Mouse (Mus musculus): ENCODE data around the gene Ypel1. TPM values are rescaled to one million over a fixed set of nuclear protein-coding genes. Genes with fewer than 3 reads are reported as not detected.
A peak's percentile ranks its signal among the peaks of the same experiment; 100 is the strongest.

Ypel1 gene
- total RNA-seq (2022) = 10 to 100 TPM; 27.9 to 36.5 (median 29.8) TPM

DNA sequence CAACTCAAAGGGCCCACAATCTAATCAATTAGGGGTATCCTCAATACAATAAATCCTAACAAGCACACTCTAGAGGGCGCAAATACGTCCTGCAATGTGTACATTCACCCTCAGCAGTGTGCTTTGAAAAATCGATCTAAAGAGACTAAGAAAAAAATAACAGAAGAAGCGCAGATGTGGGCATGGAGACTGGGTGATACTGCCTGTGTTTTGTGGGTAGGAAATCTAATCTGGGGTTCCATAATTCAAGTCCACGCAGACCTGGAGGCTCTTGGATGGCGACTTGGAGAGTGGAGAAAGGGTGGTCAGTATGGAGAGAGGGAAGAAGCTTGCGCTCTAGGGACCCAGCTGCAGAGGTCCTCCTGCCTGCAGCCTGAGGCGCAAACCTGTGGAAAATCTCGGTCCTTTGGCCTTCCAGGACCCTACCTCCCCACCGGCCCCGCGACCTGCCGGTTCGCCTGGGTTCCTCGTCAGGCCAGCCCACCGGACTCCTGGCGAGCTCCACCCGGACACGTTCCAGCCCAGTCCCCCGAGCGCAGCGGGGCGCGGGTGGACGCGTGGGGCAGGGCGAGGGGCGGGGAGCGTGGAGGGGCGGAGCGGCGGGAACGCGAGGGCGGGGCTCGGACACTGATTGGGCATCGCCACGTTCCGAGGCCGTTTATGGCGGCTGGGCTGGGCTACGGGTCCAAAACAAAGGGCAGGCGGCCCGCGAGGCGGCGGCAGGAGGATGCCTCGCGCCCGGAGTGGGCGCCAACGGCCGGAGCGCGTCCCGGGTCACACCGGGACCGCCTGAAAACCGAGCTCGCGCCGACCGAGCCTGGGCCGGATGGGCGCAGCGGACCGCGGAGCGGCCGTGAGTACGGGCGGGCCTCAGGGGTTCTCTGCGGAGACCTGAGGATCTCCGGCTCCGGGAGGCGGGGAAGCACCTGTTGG, at the start of gene Ypel1:
TSS of gene Ypel1 (plus strand) at position 186 of the 933 bp plus-strand sequence.
- peak in 1 of 2 experiments; percentile 82 for DNase-seq (ENCODE audit: low spot score in 2 of 2)

- no peak for DNase-seq (ENCODE audit: low spot score in 2 of 2)
Observed at GRCm38 (mm10) chr16:17024469-17025148, 44.9 kb upstream of the Ypel1 start.

GRCm38 (mm10) chr16:17029971-17030695, 39.4 kb upstream of the Ypel1 start:
- DNase-seq (ENCODE audit: low spot score in 2 of 2) = no peak

DNA sequence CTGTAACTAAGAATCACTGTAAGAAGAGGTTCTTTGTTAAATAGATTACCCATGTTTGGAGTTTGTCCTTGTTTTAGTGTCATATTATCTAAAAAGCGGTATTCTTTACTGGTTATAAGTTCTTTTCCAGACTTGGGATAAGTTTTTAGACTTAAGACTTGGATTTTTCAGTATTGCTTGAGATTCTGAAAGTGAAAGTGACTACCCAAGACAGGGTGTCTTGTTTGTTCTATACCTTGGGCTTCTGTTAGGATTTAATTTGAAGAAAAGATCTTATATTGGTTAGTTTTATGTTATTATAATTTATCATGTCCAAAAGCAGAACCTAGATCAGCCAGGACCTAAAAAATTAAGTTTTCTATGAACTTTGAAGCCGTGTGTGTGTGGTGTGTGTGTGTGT, 35.7 kb upstream of the Ypel1 start:
- no peak for DNase-seq (ENCODE audit: low spot score in 2 of 2)

- no peak for DNase-seq (ENCODE audit: low spot score in 2 of 2)
Observed at GRCm38 (mm10) chr16:17040716-17041115, 28.8 kb upstream of the Ypel1 start.

GRCm38 (mm10) chr16:17041417-17041816, 28.1 kb upstream of the Ypel1 start:
- DNase-seq (ENCODE audit: low spot score in 2 of 2) = no peak

- DNase-seq (ENCODE audit: low spot score in 2 of 2) = no peak
Observed at GRCm38 (mm10) chr16:17044320-17044719, 25.2 kb upstream of the Ypel1 start.

DNA sequence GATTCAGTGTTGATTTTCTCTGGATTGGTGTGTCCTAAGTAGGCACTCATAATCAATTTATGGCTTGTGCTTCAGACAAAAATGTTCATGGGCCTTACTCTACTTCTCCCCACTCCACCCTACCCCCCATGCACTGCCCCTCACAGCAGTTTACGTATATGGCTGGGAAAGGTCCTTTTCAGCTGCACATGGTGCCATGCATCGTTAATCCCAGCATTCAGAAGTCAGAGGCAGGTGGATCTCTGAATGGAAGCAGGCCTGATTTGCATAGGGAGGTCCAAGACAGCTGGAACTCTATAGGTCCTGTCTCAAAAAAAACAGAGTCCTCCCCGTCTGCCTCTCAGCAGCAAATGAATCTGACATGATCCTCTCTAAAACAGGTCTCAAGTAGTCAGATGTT, 24.2 kb upstream of the Ypel1 start:
- no peak for DNase-seq (ENCODE audit: low spot score in 2 of 2)

- no peak for DNase-seq (ENCODE audit: low spot score in 2 of 2)
Observed at GRCm38 (mm10) chr16:17049886-17050285, 19.6 kb upstream of the Ypel1 start.

DNA sequence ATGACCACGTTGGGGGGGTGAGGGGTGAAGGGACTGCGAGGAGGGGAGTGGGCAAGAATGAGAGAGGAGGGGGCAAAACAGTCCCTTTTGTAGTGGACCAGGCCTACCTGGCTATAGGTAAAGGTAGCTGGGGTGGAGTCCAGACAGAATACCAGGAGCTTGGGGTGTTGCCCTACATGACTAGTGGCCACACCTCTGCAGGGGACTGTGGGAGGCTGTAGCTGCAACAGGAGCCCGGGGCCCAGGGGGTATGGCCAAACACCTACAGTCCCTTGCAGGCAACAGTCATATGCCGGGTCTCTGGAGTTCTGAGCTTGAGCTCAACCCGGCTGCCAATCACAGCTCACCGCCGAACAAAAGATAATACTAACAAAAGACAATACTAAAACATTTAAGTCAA, 17.4 kb upstream of the Ypel1 start:
- DNase-seq (ENCODE audit: low spot score in 2 of 2) = no peak

DNA sequence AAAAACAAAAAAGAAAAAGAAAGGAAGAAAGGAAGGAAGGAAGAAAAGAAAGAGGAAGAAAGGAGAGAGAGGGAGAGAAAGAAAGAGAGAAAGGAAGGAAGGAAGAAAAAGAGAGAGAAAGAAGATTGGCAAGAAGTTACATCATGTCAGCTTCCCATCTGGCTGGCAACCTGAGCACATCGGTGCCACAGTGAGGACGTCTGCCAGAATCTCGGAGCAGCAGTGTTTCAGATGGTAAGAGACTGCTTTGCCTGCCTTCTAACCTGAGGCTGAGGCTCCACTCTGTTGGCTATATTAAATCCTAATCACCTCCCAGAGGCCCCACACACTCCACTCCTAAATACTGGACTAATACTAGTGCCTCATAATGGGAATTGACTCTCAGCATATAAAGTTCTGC, 15.6 kb upstream of the Ypel1 start:
- no peak for DNase-seq (ENCODE audit: low spot score in 2 of 2)

GRCm38 (mm10) chr16:17055584-17055983, 13.9 kb upstream of the Ypel1 start:
- DNase-seq (ENCODE audit: low spot score in 2 of 2) = peak; percentile 67 to 72

DNA sequence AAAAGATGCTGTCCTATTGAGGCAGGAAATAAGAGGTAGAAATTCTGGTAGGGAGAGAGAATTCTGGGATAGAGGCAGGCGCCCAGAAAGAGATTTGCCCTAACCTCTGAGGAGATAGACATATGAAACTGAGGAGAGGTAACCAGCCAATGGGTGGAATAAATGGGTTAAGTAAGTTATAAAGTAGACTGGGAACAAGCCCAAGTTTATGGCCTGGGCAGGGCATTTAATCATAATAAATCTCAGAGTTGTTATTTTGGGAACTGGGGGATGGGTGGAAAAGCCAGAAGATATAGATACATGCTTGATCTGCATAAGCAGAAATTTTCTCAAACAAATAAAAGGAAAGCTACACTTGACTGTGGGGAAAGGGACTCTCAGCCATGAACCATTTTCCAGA, 7.2 kb upstream of the Ypel1 start:
- DNase-seq (ENCODE audit: low spot score in 2 of 2) = no peak

GRCm38 (mm10) chr16:17067552-17067951, 1.9 kb upstream of the Ypel1 start:
- DNase-seq (ENCODE audit: low spot score in 2 of 2) = no peak

GRCm38 (mm10) chr16:17070716-17071115, 1.2 kb downstream of the Ypel1 start:
- DNase-seq (ENCODE audit: low spot score in 2 of 2) = no peak

DNA sequence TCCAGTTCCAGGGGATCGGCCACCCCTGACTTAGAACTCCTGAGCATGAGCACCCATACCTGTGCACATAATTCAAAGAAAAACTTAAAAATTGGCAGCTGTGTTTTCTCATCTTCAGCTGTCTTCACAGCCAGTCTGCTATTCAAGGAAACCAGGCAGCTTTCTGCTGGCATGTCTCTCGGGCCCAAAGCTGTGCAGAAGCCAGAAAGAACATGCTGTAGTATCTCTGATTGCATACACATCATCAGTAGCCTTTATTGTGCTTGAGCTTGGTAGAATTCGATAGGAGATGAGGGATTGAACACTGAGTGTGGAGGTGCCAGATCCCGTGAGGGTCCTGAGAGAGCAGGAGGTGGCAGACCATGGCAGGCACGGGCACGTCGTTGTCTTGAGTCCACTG, 3.5 kb downstream of the Ypel1 start:
- DNase-seq (ENCODE audit: low spot score in 2 of 2) = no peak

DNA sequence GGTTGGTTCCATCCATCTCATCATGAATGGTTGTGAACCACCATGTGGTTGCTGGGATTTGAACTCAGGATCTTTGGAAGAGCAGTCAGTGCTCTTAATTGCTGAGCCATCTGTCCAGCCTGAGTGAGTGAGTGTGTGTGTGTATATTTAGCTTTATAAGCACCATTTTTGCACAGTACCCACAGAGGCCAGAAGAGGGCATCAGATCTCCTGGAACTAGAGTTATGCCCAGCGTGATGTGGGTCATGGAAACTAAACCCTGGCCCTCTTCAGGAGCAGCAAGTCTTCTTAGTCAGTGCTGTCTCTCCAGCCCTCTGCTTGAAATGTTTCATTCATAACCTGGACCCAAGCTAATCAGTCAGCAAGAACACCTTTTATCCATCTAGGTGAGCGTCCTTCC, 6.8 kb downstream of the Ypel1 start:
- DNase-seq (ENCODE audit: low spot score in 2 of 2) = no peak

DNA sequence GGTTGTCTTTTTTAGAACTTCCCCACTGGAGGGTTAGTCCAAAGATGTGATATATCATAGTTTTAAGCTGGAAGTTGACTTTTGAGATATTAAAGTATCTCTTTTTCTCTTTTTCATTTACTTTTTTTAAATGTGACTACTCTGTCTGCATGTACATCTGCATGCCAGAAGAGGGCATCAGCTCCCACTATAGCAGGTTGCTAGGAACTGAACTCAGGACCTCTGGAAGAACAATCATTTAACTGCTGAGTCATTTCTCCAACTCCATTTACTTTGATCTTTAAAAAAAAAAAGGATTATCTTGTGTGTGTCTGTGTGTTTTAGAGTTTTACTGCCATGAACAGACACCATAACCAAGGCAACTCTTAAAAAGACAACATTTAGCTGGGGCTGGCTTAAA, 7.4 kb downstream of the Ypel1 start:
- DNase-seq (ENCODE audit: low spot score in 2 of 2) = no peak

DNA sequence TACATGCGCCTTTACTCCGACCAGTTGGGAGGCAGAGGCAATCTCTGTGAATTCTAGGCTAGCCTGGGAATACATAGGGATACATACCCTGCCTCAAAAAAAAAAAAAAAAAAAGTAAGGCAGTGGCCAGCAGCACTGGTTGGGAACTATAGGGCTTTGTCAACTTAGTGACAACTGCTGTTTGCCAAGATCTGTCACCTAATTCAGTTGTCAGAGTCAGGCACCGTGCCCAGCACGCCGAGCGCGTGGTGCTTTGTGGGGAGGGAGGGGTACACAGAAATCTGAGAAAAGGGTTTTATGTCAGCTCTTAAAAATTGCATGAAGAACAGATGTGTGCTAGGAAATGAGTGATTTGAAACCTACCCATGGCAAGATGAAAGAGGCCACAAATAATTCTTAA, 8.6 kb downstream of the Ypel1 start:
- DNase-seq (ENCODE audit: low spot score in 2 of 2) = no peak

DNA sequence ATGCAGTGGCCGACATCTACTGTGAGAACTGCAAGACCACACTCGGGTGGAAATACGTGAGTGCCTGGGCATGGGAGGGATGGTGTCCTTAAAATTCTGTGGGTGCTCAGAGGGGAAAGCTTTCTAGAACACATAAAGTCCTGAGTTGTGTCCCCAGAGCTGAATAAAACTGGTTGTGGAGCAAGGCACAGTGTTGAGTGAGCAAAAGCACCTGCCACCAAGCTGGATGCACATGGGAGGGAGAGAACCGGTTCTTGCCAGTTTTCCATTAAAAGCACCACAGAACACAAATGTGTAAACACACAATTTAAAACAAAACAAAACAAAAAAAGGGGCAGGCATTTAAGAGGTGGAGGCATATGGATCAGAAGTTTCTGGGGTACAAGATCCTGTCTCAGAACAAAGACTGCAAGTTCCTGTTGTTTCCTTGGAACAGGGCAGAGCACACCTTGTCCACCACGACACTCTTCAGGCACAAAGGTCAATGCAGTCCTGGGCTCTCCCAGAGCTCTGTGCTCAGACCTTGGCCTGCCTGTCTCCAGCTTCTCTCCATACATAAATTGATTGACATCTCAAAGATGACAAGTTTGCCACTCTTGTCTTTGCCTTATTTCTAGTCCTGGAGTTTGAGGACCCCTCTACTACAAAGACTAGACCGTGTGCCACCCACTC, 12.8 kb downstream of the Ypel1 start:
- no peak for DNase-seq (ENCODE audit: low spot score in 2 of 2)

GRCm38 (mm10) chr16:17085636-17086035, 16.1 kb downstream of the Ypel1 start:
- DNase-seq (ENCODE audit: low spot score in 2 of 2) = no peak

All from layer of hippocampus, adult 8-10 months (tissue).